Mouse (Mus musculus): ENCODE data around the gene Scel. TPM values are rescaled to one million over a fixed set of nuclear protein-coding genes. Genes with fewer than 3 reads are reported as not detected.

Gene Scel
- polyA plus RNA-seq, 1 experiment, result not detected

- H3K4me3 ChIP-seq (ENCODE audit: insufficient read depth, low read depth, low read length), result no peak overlapping the region
- 27% methylated on average over 7 of the region's 7 CpGs for WGBS
- TF ChIP-seq POLR2A (IDR thresholded peaks at IDR 0.05; ENCODE audit: insufficient read depth, low read depth, low read length), result no peak
- 0 out of 2 replicates have a peak, but pooled peaks cover 6% of the 10 kb centered on the region for H3K4me1 ChIP-seq (ENCODE audit: control insufficient read depth, insufficient read depth, low read length)
- H3K27ac ChIP-seq (ENCODE audit: insufficient read depth, low read depth, low read length), result 0 out of 2 replicates have a peak overlapping the region, but pooled peaks have one; percentile 20
Observed at GRCm38 (mm10) chr14:103500309-103500708, 12.8 kb upstream of the Scel start.

DNA sequence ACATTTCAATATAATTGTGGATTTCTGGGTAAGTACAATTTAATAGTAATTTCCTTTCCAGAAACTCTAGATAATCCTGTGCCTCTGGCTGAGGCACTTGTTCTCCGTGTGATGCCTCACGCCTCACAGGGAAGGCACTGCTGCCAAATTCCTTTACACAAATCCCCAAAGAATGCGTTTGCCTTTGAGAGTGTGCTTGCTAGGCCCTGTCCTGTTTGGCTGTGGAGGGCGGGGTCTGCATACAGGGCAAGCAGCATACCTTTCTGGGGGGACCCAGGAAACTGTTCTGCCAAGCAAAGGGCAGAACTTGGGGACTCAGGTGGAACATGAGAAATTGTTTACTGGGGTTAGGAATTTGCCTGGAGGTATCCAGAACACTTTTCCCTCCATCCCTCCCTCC lies 12.2 kb upstream of the Scel start:
- Histone ChIP-seq H3K4me3 (ENCODE audit: insufficient read depth, low read depth, low read length) (no peak overlapping the region), H3K27ac (ENCODE audit: insufficient read depth, low read depth, low read length) (no peak overlapping the region), H3K4me1 (ENCODE audit: control insufficient read depth, insufficient read depth, low read length) (0 out of 2 replicates have a peak, but pooled peaks cover 6% of the 10 kb centered on the region)
- no peak for TF ChIP-seq POLR2A (IDR thresholded peaks at IDR 0.05; ENCODE audit: insufficient read depth, low read depth, low read length)
- TF ChIP-seq CTCF (IDR thresholded peaks at IDR 0.05; ENCODE audit: insufficient read depth, low read depth, low read length), result no peak
- 50% methylated on average over 4 of the region's 4 CpGs for WGBS

- TF ChIP-seq CTCF (IDR thresholded peaks at IDR 0.05; ENCODE audit: insufficient read depth, low read depth, low read length), result no peak
- TF ChIP-seq POLR2A (IDR thresholded peaks at IDR 0.05; ENCODE audit: insufficient read depth, low read depth, low read length), result no peak
- WGBS, result 91% methylated on average over 7 of the region's 7 CpGs
- Histone ChIP-seq H3K4me1 (ENCODE audit: control insufficient read depth, insufficient read depth, low read length) (0 out of 2 replicates have a peak, but pooled peaks cover 6% of the 10 kb centered on the region), H3K27ac (ENCODE audit: insufficient read depth, low read depth, low read length) (no peak overlapping the region), H3K4me3 (ENCODE audit: insufficient read depth, low read depth, low read length) (no peak overlapping the region)
Observed at GRCm38 (mm10) chr14:103504514-103504913, 8.6 kb upstream of the Scel start.

- Histone ChIP-seq H3K4me1 (ENCODE audit: control insufficient read depth, insufficient read depth, low read length) (peaks cover 4% of the 10 kb centered on the region; the same call in 1 of the 2 replicates), H3K27ac (ENCODE audit: insufficient read depth, low read depth, low read length) (no peak overlapping the region), H3K4me3 (ENCODE audit: insufficient read depth, low read depth, low read length) (no peak overlapping the region)
- 97% methylated on average over 8 of the region's 8 CpGs for WGBS
- no peak for TF ChIP-seq POLR2A (IDR thresholded peaks at IDR 0.05; ENCODE audit: insufficient read depth, low read depth, low read length)
- TF ChIP-seq CTCF (IDR thresholded peaks at IDR 0.05; ENCODE audit: insufficient read depth, low read depth, low read length), result no peak
Observed at GRCm38 (mm10) chr14:103509544-103509943, 3.6 kb upstream of the Scel start.

DNA sequence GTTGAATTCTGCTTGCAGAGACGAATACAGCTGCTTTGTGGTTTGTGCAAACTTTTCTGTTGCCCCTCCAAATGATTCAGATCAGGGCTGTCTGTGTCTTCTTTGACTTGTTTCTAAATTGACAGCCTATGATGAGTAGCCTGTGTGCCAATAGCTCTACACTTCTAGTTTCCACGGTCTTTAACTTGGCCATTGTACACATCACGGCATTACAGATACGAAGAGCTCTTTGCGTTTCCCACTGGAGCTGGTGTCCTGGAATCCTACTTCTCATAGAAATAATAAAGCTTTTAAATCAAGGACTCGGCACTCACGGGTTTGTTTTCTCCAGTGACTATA lies 300 bp downstream of the Scel start:
- TF ChIP-seq CTCF (IDR thresholded peaks at IDR 0.05; ENCODE audit: insufficient read depth, low read depth, low read length) (no peak), POLR2A (IDR thresholded peaks at IDR 0.05; ENCODE audit: insufficient read depth, low read depth, low read length) (no peak)
- Histone ChIP-seq H3K4me3 (ENCODE audit: insufficient read depth, low read depth, low read length) (no peak overlapping the region), H3K27ac (ENCODE audit: insufficient read depth, low read depth, low read length) (no peak overlapping the region), H3K4me1 (ENCODE audit: control insufficient read depth, insufficient read depth, low read length) (peaks cover 4% of the 10 kb centered on the region; the same call in 1 of the 2 replicates)
- WGBS, result 62% methylated on average over 7 of the region's 7 CpGs

- 89% methylated on average over 8 of the region's 8 CpGs for WGBS
- Histone ChIP-seq H3K4me3 (ENCODE audit: insufficient read depth, low read depth, low read length) (no peak overlapping the region), H3K4me1 (ENCODE audit: control insufficient read depth, insufficient read depth, low read length) (peaks cover 4% of the 10 kb centered on the region; the same call in 1 of the 2 replicates), H3K27ac (ENCODE audit: insufficient read depth, low read depth, low read length) (no peak overlapping the region)
- TF ChIP-seq CTCF (IDR thresholded peaks at IDR 0.05; ENCODE audit: insufficient read depth, low read depth, low read length) (no peak), POLR2A (IDR thresholded peaks at IDR 0.05; ENCODE audit: insufficient read depth, low read depth, low read length) (no peak)
Observed at GRCm38 (mm10) chr14:103515419-103515818, 2.3 kb downstream of the Scel start.

DNA sequence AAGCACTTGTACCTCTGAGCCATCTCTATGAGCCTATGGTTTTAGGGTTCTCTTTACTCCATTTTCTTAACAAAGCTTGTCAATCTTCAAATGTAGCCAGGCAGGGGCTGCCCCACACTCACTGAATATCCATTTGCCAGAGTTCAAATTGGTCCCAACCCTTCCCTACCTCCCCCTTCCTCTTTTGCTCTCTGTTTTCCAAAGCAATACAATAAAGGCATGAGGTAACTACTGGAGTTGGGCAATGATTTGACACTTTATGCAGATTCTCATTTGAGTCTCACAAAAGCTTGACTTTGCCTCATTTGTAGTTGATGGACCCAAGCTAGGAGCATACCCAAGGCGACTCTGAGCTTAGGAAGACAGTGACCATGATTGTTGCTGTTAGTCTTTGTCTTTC lies 13.1 kb downstream of the Scel start:
- Histone ChIP-seq H3K4me3 (ENCODE audit: insufficient read depth, low read depth, low read length) (no peak overlapping the region), H3K4me1 (ENCODE audit: control insufficient read depth, insufficient read depth, low read length) (no peaks in the 10 kb centered on the region), H3K27ac (ENCODE audit: insufficient read depth, low read depth, low read length) (no peak overlapping the region)
- 90% methylated on average over 1 of the region's 1 CpGs for WGBS
- no peak for TF ChIP-seq CTCF (IDR thresholded peaks at IDR 0.05; ENCODE audit: insufficient read depth, low read depth, low read length)
- no peak for TF ChIP-seq POLR2A (IDR thresholded peaks at IDR 0.05; ENCODE audit: insufficient read depth, low read depth, low read length)

DNA sequence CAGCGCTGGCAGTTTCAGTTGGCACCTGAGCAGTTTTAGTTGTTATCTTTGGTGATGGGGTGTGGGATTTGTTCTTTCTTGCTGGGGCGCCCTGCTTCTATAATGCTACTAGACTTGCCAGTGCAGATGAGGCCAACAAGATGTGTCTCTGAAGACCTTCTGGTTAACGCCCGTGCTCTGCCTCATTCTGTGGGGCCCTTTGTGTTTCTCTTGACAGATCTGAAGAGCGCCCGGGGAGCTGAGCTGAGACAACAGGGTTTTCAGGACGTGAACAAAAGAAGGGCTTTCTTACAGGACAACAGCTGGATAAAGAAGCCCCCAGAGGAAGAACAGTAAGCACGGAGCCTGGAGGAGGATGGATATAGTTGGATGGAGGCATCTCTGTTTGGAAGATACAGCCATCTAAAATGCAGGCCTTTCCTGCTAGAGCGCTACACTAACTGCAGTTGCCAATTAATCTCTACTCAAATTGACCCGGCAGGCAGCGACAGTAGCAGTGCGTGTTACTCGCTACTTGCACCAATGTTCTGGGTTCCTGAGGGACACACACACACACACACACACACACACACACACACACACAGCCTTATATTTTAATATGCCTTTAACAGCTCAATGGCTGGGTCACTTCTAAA lies 16.7 kb downstream of the Scel start:
- TF ChIP-seq CTCF (IDR thresholded peaks at IDR 0.05; ENCODE audit: insufficient read depth, low read depth, low read length) (no peak), POLR2A (IDR thresholded peaks at IDR 0.05; ENCODE audit: insufficient read depth, low read depth, low read length) (no peak)
- H3K4me1 ChIP-seq (ENCODE audit: control insufficient read depth, insufficient read depth, low read length), result no peaks in the 10 kb centered on the region
- H3K4me3 ChIP-seq (ENCODE audit: insufficient read depth, low read depth, low read length), result no peak overlapping the region
- 61% methylated on average over 13 of the region's 13 CpGs for WGBS
- no peak overlapping the region for H3K27ac ChIP-seq (ENCODE audit: insufficient read depth, low read depth, low read length)

- Histone ChIP-seq H3K4me3 (ENCODE audit: insufficient read depth, low read depth, low read length) (no peak overlapping the region), H3K4me1 (ENCODE audit: control insufficient read depth, insufficient read depth, low read length) (no peaks in the 10 kb centered on the region), H3K27ac (ENCODE audit: insufficient read depth, low read depth, low read length) (no peak overlapping the region)
- TF ChIP-seq CTCF (IDR thresholded peaks at IDR 0.05; ENCODE audit: insufficient read depth, low read depth, low read length) (no peak), POLR2A (IDR thresholded peaks at IDR 0.05; ENCODE audit: insufficient read depth, low read depth, low read length) (no peak)
- WGBS, result 91% methylated on average over 11 of the region's 11 CpGs
Observed at GRCm38 (mm10) chr14:103531722-103532341, 18.7 kb downstream of the Scel start.

Measured in olfactory bulb, adult 2 months (tissue).